21 mouse cellular contexts compared by ENCODE assay signal in genomic region chr13:46040062-46040461, GRCm38 (mm10).
DNase-seq lines count a peak whose midpoint lies in the region; ATAC-seq lines count a peak whose summit lies in the region.
"Had no signal": no experiment of that assay in that cellular context is flagged by ENCODE, and none has a peak within 500 bp of the region (broad histone marks: within the 10 kb centered on the region; RNA-seq: fewer than 3 reads in every experiment).

No protein-coding gene starts in this region.

- peak; percentile 61 for DNase-seq in midbrain, embryonic 14.5 days
- no peak for DNase-seq in midbrain, embryonic 11.5 days (ENCODE audit: low spot score, missing footprints)
- DNase-seq in gastrocnemius, postnatal 10 days: no peak
- DNase-seq in cerebellum, postnatal 25 days: no peak
- DNase-seq: adrenal gland, postnatal 36 days; cerebellum, adult 11-12 months; cerebellum, postnatal 10 days; gastrocnemius, adult 2 months; heart, postnatal 10 days; kidney, postnatal 25 days; lung, embryonic 14.5 days had no signal

- no peak overlapping the region for H3K4me2 ChIP-seq in hindbrain, embryonic 15.5 days
- no peak overlapping the region for H3K4me2 ChIP-seq in hindbrain, embryonic 13.5 days
- H3K4me2 ChIP-seq in midbrain, embryonic 14.5 days (ENCODE audit: low read length): no peak overlapping the region
- no peak overlapping the region for H3K4me2 ChIP-seq in midbrain, embryonic 11.5 days
- no peak overlapping the region for H3K4me2 ChIP-seq in forebrain, embryonic 16.5 days (ENCODE audit: low read length)
- H3K4me2 ChIP-seq: embryonic facial prominence, embryonic 13.5 days; heart, embryonic 12.5 days; lung, embryonic 14.5 days had no signal

- H3K4me1 ChIP-seq in hindbrain, embryonic 15.5 days (replicated peaks): peaks cover 12% of the 10 kb centered on the region
- peaks cover 20% of the 10 kb centered on the region for H3K4me1 ChIP-seq in hindbrain, embryonic 13.5 days (replicated peaks)
- peaks cover 6% of the 10 kb centered on the region; the same call in 1 of the 2 replicates for H3K4me1 ChIP-seq in midbrain, embryonic 14.5 days (ENCODE audit: control insufficient read depth, insufficient read depth, low read length)
- H3K4me1 ChIP-seq in midbrain, embryonic 11.5 days (ENCODE audit: control insufficient read depth, insufficient read depth, low read length): peaks cover 21% of the 10 kb centered on the region
- peaks cover 44% of the 10 kb centered on the region for H3K4me1 ChIP-seq in forebrain, embryonic 16.5 days (replicated peaks; ENCODE audit: control insufficient read depth, insufficient read depth, low read length)
- H3K4me1 ChIP-seq: embryonic facial prominence, embryonic 13.5 days had no signal

- H3K27me3 ChIP-seq in hindbrain, embryonic 15.5 days: no peaks in the 10 kb centered on the region
- H3K27me3 ChIP-seq in hindbrain, embryonic 13.5 days: no peaks in the 10 kb centered on the region
- no peaks in the 10 kb centered on the region for H3K27me3 ChIP-seq in midbrain, embryonic 14.5 days (ENCODE audit: control insufficient read depth, insufficient read depth, low read length)
- no peaks in the 10 kb centered on the region for H3K27me3 ChIP-seq in midbrain, embryonic 11.5 days (ENCODE audit: control insufficient read depth, insufficient read depth, low read length)
- no peaks in the 10 kb centered on the region for H3K27me3 ChIP-seq in forebrain, embryonic 16.5 days (replicated peaks; ENCODE audit: control insufficient read depth, insufficient read depth, low read length)
- H3K27me3 ChIP-seq: embryonic facial prominence, embryonic 13.5 days; heart, embryonic 12.5 days had no signal

- no peaks in the 10 kb centered on the region for H3K36me3 ChIP-seq in hindbrain, embryonic 15.5 days
- H3K36me3 ChIP-seq in hindbrain, embryonic 13.5 days: no peaks in the 10 kb centered on the region
- H3K36me3 ChIP-seq in midbrain, embryonic 14.5 days (ENCODE audit: control insufficient read depth, insufficient read depth, low read length): no peaks in the 10 kb centered on the region
- no peaks in the 10 kb centered on the region for H3K36me3 ChIP-seq in midbrain, embryonic 11.5 days (ENCODE audit: control insufficient read depth, insufficient read depth, low read length)
- no peaks in the 10 kb centered on the region for H3K36me3 ChIP-seq in forebrain, embryonic 16.5 days (ENCODE audit: control insufficient read depth, insufficient read depth)
- H3K36me3 ChIP-seq: embryonic facial prominence, embryonic 13.5 days; heart, embryonic 12.5 days had no signal

- H3K9ac ChIP-seq in hindbrain, embryonic 15.5 days: no peak overlapping the region
- no peak overlapping the region for H3K9ac ChIP-seq in hindbrain, embryonic 13.5 days
- H3K9ac ChIP-seq in midbrain, embryonic 14.5 days (replicated peaks; ENCODE audit: low read length): no peak overlapping the region
- no peak overlapping the region for H3K9ac ChIP-seq in midbrain, embryonic 11.5 days (ENCODE audit: low read length)
- H3K9ac ChIP-seq in forebrain, embryonic 16.5 days (replicated peaks; ENCODE audit: low read depth, low read length): no peak overlapping the region
- H3K9ac ChIP-seq: embryonic facial prominence, embryonic 13.5 days; heart, embryonic 12.5 days; liver, embryonic 14.5 days; lung, embryonic 14.5 days had no signal

- 60% methylated on average over 5 of the region's 5 CpGs for WGBS in hindbrain, embryonic 15.5 days
- WGBS in hindbrain, embryonic 13.5 days: 69% methylated on average over 5 of the region's 5 CpGs
- 65% methylated on average over 5 of the region's 5 CpGs for WGBS in midbrain, embryonic 14.5 days
- WGBS in midbrain, embryonic 11.5 days: 78% methylated on average over 5 of the region's 5 CpGs
- 32% methylated on average over 5 of the region's 5 CpGs for WGBS in forebrain, embryonic 16.5 days

- H3K9me3 ChIP-seq in hindbrain, embryonic 15.5 days: no peaks in the 10 kb centered on the region
- H3K9me3 ChIP-seq in hindbrain, embryonic 13.5 days: no peaks in the 10 kb centered on the region
- H3K9me3 ChIP-seq in midbrain, embryonic 14.5 days (ENCODE audit: control insufficient read depth, low read length): no peaks in the 10 kb centered on the region
- H3K9me3 ChIP-seq in midbrain, embryonic 11.5 days (ENCODE audit: control insufficient read depth, low read length): no peaks in the 10 kb centered on the region
- no peaks in the 10 kb centered on the region for H3K9me3 ChIP-seq in forebrain, embryonic 16.5 days (ENCODE audit: control insufficient read depth, low read length)
- H3K9me3 ChIP-seq: embryonic facial prominence, embryonic 13.5 days; heart, embryonic 12.5 days had no signal

- no peak overlapping the region for H3K4me3 ChIP-seq in hindbrain, embryonic 15.5 days
- no peak overlapping the region for H3K4me3 ChIP-seq in hindbrain, embryonic 13.5 days
- H3K4me3 ChIP-seq in midbrain, embryonic 14.5 days (replicated peaks; ENCODE audit: low read depth, low read length): no peak overlapping the region
- H3K4me3 ChIP-seq in midbrain, embryonic 11.5 days (ENCODE audit: low read depth, low read length): no peak overlapping the region
- no peak overlapping the region for H3K4me3 ChIP-seq in forebrain, embryonic 16.5 days (replicated peaks; ENCODE audit: low read length)
- H3K4me3 ChIP-seq: embryonic facial prominence, embryonic 13.5 days; erythroblast, embryonic 14.5 days; gastrocnemius, adult 2 months; heart, embryonic 12.5 days had no signal

- H3K27ac ChIP-seq in hindbrain, embryonic 15.5 days (replicated peaks): 0 out of 2 replicates have a peak overlapping the region, but pooled peaks have one; percentile 25
- no peak overlapping the region for H3K27ac ChIP-seq in hindbrain, embryonic 13.5 days
- no peak overlapping the region for H3K27ac ChIP-seq in midbrain, embryonic 14.5 days (replicated peaks; ENCODE audit: low read depth, low read length)
- H3K27ac ChIP-seq in midbrain, embryonic 11.5 days (ENCODE audit: low read depth, low read length): no peak overlapping the region
- H3K27ac ChIP-seq in forebrain, embryonic 16.5 days (ENCODE audit: low read length): peak overlapping the region; percentile 81
- H3K27ac ChIP-seq: embryonic facial prominence, embryonic 13.5 days; gastrocnemius, adult 2 months; liver, embryonic 14.5 days; stomach, postnatal 0 days had no signal

- ATAC-seq in hindbrain, embryonic 15.5 days (ENCODE audit: low FRiP score, low read depth): 0 out of 2 replicates have a peak, but pooled peaks have one; percentile 42
- no peak for ATAC-seq in hindbrain, embryonic 13.5 days (ENCODE audit: low FRiP score)
- no peak for ATAC-seq in midbrain, embryonic 14.5 days (ENCODE audit: low FRiP score, low TSS enrichment)
- no peak for ATAC-seq in midbrain, embryonic 11.5 days (ENCODE audit: low FRiP score)
- peak; percentile 29; the same call in 1 of the 2 replicates for ATAC-seq in forebrain, embryonic 16.5 days
- ATAC-seq: CD4-positive, CD25-positive, alpha-beta regulatory T cell, adult 4 months; intestine, postnatal 0 days had no signal

Comparison
In these comparisons a context has a peak if more than half of its experiments do, and no peak if none do; other contexts are left out.
1. ATAC-seq: peak in hindbrain, embryonic 15.5 days (single experiment) and forebrain, embryonic 16.5 days (single experiment); none in hindbrain, embryonic 13.5 days (single experiment), midbrain, embryonic 14.5 days (single experiment) and midbrain, embryonic 11.5 days (single experiment).
2. H3K27ac ChIP-seq: peak in hindbrain, embryonic 15.5 days (single experiment) and forebrain, embryonic 16.5 days (single experiment); none in hindbrain, embryonic 13.5 days (single experiment), midbrain, embryonic 14.5 days (single experiment) and midbrain, embryonic 11.5 days (single experiment).